30 mouse cellular contexts compared by ENCODE assay signal in the genomic region with DNA sequence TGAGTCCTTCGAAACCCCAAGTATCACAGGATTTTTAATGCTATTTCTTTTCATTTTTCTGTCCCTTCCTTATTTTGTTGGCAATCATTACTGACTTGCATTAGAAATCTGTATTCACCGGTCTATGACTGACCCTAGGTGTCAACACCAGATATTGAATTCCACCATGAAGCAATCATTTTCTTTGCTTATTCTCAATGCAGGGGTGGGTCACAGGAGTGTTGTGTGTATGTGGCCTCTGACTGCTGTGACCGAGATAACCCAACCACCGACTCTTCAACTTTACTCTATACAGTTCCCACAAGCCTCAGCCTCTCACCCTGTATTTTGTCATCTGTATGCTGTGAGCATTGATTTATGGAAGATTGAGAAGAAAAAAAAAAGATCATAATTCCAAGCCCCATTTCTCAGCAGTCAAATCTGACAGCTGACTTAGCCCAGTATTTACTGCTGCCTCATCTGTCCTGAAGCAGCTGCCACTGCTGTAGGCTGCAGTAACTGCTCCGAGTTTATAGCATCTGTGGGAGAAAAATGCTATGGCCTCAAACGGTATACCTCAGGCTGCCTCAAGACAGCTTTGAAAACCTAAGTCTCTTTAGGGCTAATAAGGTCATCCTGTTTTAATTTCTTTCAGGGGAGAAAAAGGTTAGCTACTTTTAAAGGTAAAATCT.
DNase-seq lines count a peak whose midpoint lies in the region; ATAC-seq and TF ChIP-seq lines count a peak whose summit lies in the region.
"Had no signal": no experiment of that assay in that cellular context is flagged by ENCODE, and none has a peak within 500 bp of the region (broad histone marks: within the 10 kb centered on the region; RNA-seq: fewer than 3 reads in every experiment).

No protein-coding gene starts in this region.

- H3K4me2 ChIP-seq in forebrain, embryonic 12.5 days, result no peak overlapping the region
- no peak overlapping the region for H3K4me2 ChIP-seq in neural tube, embryonic 11.5 days (ENCODE audit: low read depth)
- H3K4me2 ChIP-seq in neural tube, embryonic 14.5 days (ENCODE audit: low read depth, low read length), result no peak overlapping the region
- H3K4me2 ChIP-seq: embryonic facial prominence, embryonic 15.5 days; forebrain, embryonic 15.5 days; hindbrain, embryonic 15.5 days; liver, embryonic 11.5 days; midbrain, embryonic 13.5 days; stomach, embryonic 15.5 days had no signal

- WGBS in forebrain, embryonic 12.5 days, result 85% methylated on average over 6 of the region's 6 CpGs
- WGBS in forebrain, embryonic 10.5 days, result 87% methylated on average over 6 of the region's 6 CpGs
- 64% methylated on average over 6 of the region's 6 CpGs for WGBS in neural tube, embryonic 11.5 days
- WGBS in neural tube, embryonic 14.5 days, result 55% methylated on average over 6 of the region's 6 CpGs
- WGBS in kidney, adult 2 months, result 65% methylated on average over 6 of the region's 6 CpGs

- no peaks in the 10 kb centered on the region for H3K27me3 ChIP-seq in forebrain, embryonic 12.5 days
- no peaks in the 10 kb centered on the region for H3K27me3 ChIP-seq in forebrain, embryonic 10.5 days (ENCODE audit: poor library complexity, severe bottlenecking)
- no peaks in the 10 kb centered on the region for H3K27me3 ChIP-seq in neural tube, embryonic 11.5 days (ENCODE audit: control insufficient read depth, insufficient read depth, low read length)
- H3K27me3 ChIP-seq in neural tube, embryonic 14.5 days (ENCODE audit: control insufficient read depth, insufficient read depth, low read length), result no peaks in the 10 kb centered on the region
- H3K27me3 ChIP-seq in kidney, adult 2 months (replicated peaks; ENCODE audit: control insufficient read depth, insufficient read depth, low read length), result no peaks in the 10 kb centered on the region
- H3K27me3 ChIP-seq: embryonic facial prominence, embryonic 15.5 days; forebrain, embryonic 15.5 days; hindbrain, embryonic 15.5 days; megakaryocyte, embryonic 14.5 days; midbrain, embryonic 13.5 days; Patski; stomach, embryonic 15.5 days had no signal

- no peaks in the 10 kb centered on the region for H3K9me3 ChIP-seq in forebrain, embryonic 12.5 days
- no peaks in the 10 kb centered on the region for H3K9me3 ChIP-seq in forebrain, embryonic 10.5 days
- no peaks in the 10 kb centered on the region for H3K9me3 ChIP-seq in neural tube, embryonic 11.5 days (ENCODE audit: control insufficient read depth, low read length)
- H3K9me3 ChIP-seq in neural tube, embryonic 14.5 days (ENCODE audit: control insufficient read depth, low read length), result no peaks in the 10 kb centered on the region
- H3K9me3 ChIP-seq: embryonic facial prominence, embryonic 15.5 days; forebrain, embryonic 15.5 days; hindbrain, embryonic 10.5 days; hindbrain, embryonic 15.5 days; megakaryocyte, embryonic 14.5 days; midbrain, embryonic 13.5 days; stomach, embryonic 15.5 days had no signal

- TF ChIP-seq CTCF in kidney, adult 2 months (conservative IDR thresholded peaks at IDR 0.05; ENCODE audit: insufficient read depth, insufficient read length, low read depth, low read length), result no peak

- TF ChIP-seq POLR2A in kidney, adult 2 months (IDR thresholded peaks at IDR 0.05; ENCODE audit: low read depth, low read length), result no peak

- no peak overlapping the region for H3K9ac ChIP-seq in forebrain, embryonic 12.5 days
- H3K9ac ChIP-seq in neural tube, embryonic 11.5 days (ENCODE audit: low read length), result no peak overlapping the region
- no peak overlapping the region for H3K9ac ChIP-seq in neural tube, embryonic 14.5 days (replicated peaks; ENCODE audit: low read depth, low read length)
- H3K9ac ChIP-seq: embryonic facial prominence, embryonic 15.5 days; forebrain, embryonic 15.5 days; hindbrain, embryonic 15.5 days; midbrain, embryonic 13.5 days; stomach, embryonic 15.5 days had no signal

- 0 out of 2 replicates have a peak, but pooled peaks cover 2% of the 10 kb centered on the region for H3K4me1 ChIP-seq in forebrain, embryonic 12.5 days
- H3K4me1 ChIP-seq in forebrain, embryonic 10.5 days, result no peaks in the 10 kb centered on the region
- H3K4me1 ChIP-seq in neural tube, embryonic 11.5 days (ENCODE audit: control insufficient read depth, insufficient read depth, low read length), result no peaks in the 10 kb centered on the region
- H3K4me1 ChIP-seq in neural tube, embryonic 14.5 days (ENCODE audit: control insufficient read depth, insufficient read depth, low read length), result peaks cover 4% of the 10 kb centered on the region; the same call in 1 of the 2 replicates
- H3K4me1 ChIP-seq in kidney, adult 2 months (ENCODE audit: control insufficient read depth, insufficient read depth, low read length), result peaks cover 2% of the 10 kb centered on the region; the same call in 1 of the 2 replicates
- H3K4me1 ChIP-seq: embryonic facial prominence, embryonic 15.5 days; hindbrain, embryonic 15.5 days; megakaryocyte, embryonic 14.5 days; midbrain, embryonic 13.5 days; stomach, embryonic 15.5 days had no signal

- H3K36me3 ChIP-seq in forebrain, embryonic 12.5 days (replicated peaks), result no peaks in the 10 kb centered on the region
- H3K36me3 ChIP-seq in forebrain, embryonic 10.5 days (replicated peaks), result no peaks in the 10 kb centered on the region
- H3K36me3 ChIP-seq in neural tube, embryonic 11.5 days (ENCODE audit: control insufficient read depth, insufficient read depth, low read length), result no peaks in the 10 kb centered on the region
- no peaks in the 10 kb centered on the region for H3K36me3 ChIP-seq in neural tube, embryonic 14.5 days (ENCODE audit: control insufficient read depth, insufficient read depth, low read length)
- no peaks in the 10 kb centered on the region for H3K36me3 ChIP-seq in kidney, adult 2 months (ENCODE audit: control insufficient read depth, insufficient read depth, low read length)
- H3K36me3 ChIP-seq: embryonic facial prominence, embryonic 15.5 days; forebrain, embryonic 15.5 days; hindbrain, embryonic 10.5 days; hindbrain, embryonic 15.5 days; midbrain, embryonic 13.5 days; stomach, embryonic 15.5 days had no signal

- H3K4me3 ChIP-seq in forebrain, embryonic 12.5 days (replicated peaks), result no peak overlapping the region
- H3K4me3 ChIP-seq in forebrain, embryonic 10.5 days, result no peak overlapping the region
- H3K4me3 ChIP-seq in neural tube, embryonic 11.5 days (ENCODE audit: low read depth, low read length), result no peak overlapping the region
- no peak overlapping the region for H3K4me3 ChIP-seq in neural tube, embryonic 14.5 days (ENCODE audit: low read depth, low read length)
- H3K4me3 ChIP-seq in kidney, adult 2 months (ENCODE audit: insufficient read depth, low read depth, low read length), result no peak overlapping the region
- H3K4me3 ChIP-seq: embryonic facial prominence, embryonic 15.5 days; forebrain, embryonic 15.5 days; hindbrain, embryonic 10.5 days; hindbrain, embryonic 15.5 days; layer of hippocampus, adult 2 months; megakaryocyte, embryonic 14.5 days; midbrain, embryonic 13.5 days; stomach, embryonic 15.5 days had no signal

- no peak for DNase-seq in forebrain, embryonic 10.5 days (ENCODE audit: extremely low spot score, low spot score)
- no peak for DNase-seq in neural tube, embryonic 11.5 days (ENCODE audit: low spot score)
- DNase-seq in neural tube, embryonic 10.5 days (ENCODE audit: extremely low spot score, low spot score), result no peak
- no peak for DNase-seq in layer of hippocampus, postnatal 14 days (ENCODE audit: low spot score in 2 of 2)
- DNase-seq in kidney, adult 2 months, result no peak
- DNase-seq: adrenal gland, postnatal 14 days; cerebellum, adult 18-20 months; cerebellum, postnatal 10 days; gastrocnemius, postnatal 10 days; heart, postnatal 14 days; kidney, adult 11 months; kidney, postnatal 36 days; left cerebral cortex, postnatal 4 days; lung, adult 18-20 months; lung, postnatal 4 days; right cerebral cortex, postnatal 25 days; thymus, postnatal 14 days had no signal

- ATAC-seq in forebrain, embryonic 12.5 days (ENCODE audit: low FRiP score), result 0 out of 2 replicates have a peak, but pooled peaks have one; percentile 33
- ATAC-seq in neural tube, embryonic 11.5 days (ENCODE audit: insufficient read depth, low FRiP score, low TSS enrichment), result 0 out of 2 replicates have a peak, but pooled peaks have one; percentile 39
- ATAC-seq in neural tube, embryonic 14.5 days (ENCODE audit: low read depth), result peak; percentile 66; the same call in 1 of the 2 replicates
- ATAC-seq: forebrain, embryonic 15.5 days; inflammation-experienced regulatory T-cells, adult 6 months had no signal

- H3K27ac ChIP-seq in forebrain, embryonic 12.5 days, result no peak overlapping the region
- H3K27ac ChIP-seq in forebrain, embryonic 10.5 days, result no peak overlapping the region
- H3K27ac ChIP-seq in neural tube, embryonic 11.5 days (ENCODE audit: low read depth, low read length), result no peak overlapping the region
- H3K27ac ChIP-seq in neural tube, embryonic 14.5 days (ENCODE audit: low read depth, low read length), result no peak overlapping the region
- no peak overlapping the region for H3K27ac ChIP-seq in kidney, adult 2 months (ENCODE audit: insufficient read depth, low read depth, low read length)
- H3K27ac ChIP-seq: embryonic facial prominence, embryonic 15.5 days; forebrain, embryonic 15.5 days; hindbrain, embryonic 10.5 days; hindbrain, embryonic 15.5 days; layer of hippocampus, adult 2 months; midbrain, embryonic 13.5 days; stomach, embryonic 15.5 days had no signal
